Mouse (Mus musculus) cerebellum, postnatal 25 days (tissue): Measurements from ENCODE around the gene Bcl7b.

Experiments used
- DNase-seq, 2 experiments: peaks; one replicate each; pipeline ENCODE4 v3.0.0; 2021; ENCODE audit warnings: mixed read lengths in 2 of 2

The Bcl7b gene

GRCm38 (mm10) chr5:135171688-135172220 lies 3.7 kb downstream of the Bcl7b start:
- DNase-seq: no peak

GRCm38 (mm10) chr5:135172986-135173385 lies 4.9 kb downstream of the Bcl7b start:
- no peak for DNase-seq

- DNase-seq: no peak
These were observed 7.0 kb downstream of the Bcl7b start for GRCm38 (mm10) chr5:135175086-135175485.

- peak in 1 of 2 experiments; percentile 19 for DNase-seq
These were observed 10.4 kb downstream of the Bcl7b start for GRCm38 (mm10) chr5:135178523-135178922.

- DNase-seq: peak; percentile 95 to 96
These were observed 10.9 kb downstream of the Bcl7b start for GRCm38 (mm10) chr5:135178996-135179395.

GRCm38 (mm10) chr5:135179616-135180015 lies 11.5 kb downstream of the Bcl7b start:
- peak; percentile 53 to 69 for DNase-seq

GRCm38 (mm10) chr5:135180796-135181195 lies 12.7 kb downstream of the Bcl7b start:
- peak in 1 of 2 experiments; percentile 36 for DNase-seq

- DNase-seq: no peak
These were observed 13.7 kb downstream of the Bcl7b start for GRCm38 (mm10) chr5:135181776-135182175.

- peak; percentile 46 to 50 for DNase-seq
These were observed 15.2 kb downstream of the Bcl7b start for GRCm38 (mm10) chr5:135183131-135183861.

- no peak for DNase-seq
These were observed 16.9 kb downstream of the Bcl7b start for GRCm38 (mm10) chr5:135185016-135185415.

GRCm38 (mm10) chr5:135185596-135185995 lies 17.5 kb downstream of the Bcl7b start:
- no peak for DNase-seq

- no peak for DNase-seq
These were observed 18.1 kb downstream of the Bcl7b start for GRCm38 (mm10) chr5:135186231-135186620.

GRCm38 (mm10) chr5:135186621-135187348 lies 18.7 kb downstream of the Bcl7b start, which contains the start of gene Baz1b:
Gene Baz1b (plus strand): TSS chr5:135187264.
- DNase-seq: peak; percentile 99 to 100

GRCm38 (mm10) chr5:135187349-135188213 lies 19.5 kb downstream of the Bcl7b start:
- peak in 1 of 2 experiments; percentile 69 for DNase-seq

GRCm38 (mm10) chr5:135188214-135188554 lies 20.1 kb downstream of the Bcl7b start:
- DNase-seq: no peak

- DNase-seq: no peak
These were observed 21.4 kb downstream of the Bcl7b start for GRCm38 (mm10) chr5:135189281-135190022.

GRCm38 (mm10) chr5:135191620-135192019 lies 23.5 kb downstream of the Bcl7b start:
- peak; percentile 68 to 83 for DNase-seq

GRCm38 (mm10) chr5:135192431-135192830 lies 24.3 kb downstream of the Bcl7b start:
- DNase-seq: no peak

- DNase-seq: no peak
These were observed 28.3 kb downstream of the Bcl7b start for GRCm38 (mm10) chr5:135196367-135196766.

- DNase-seq: no peak
These were observed 34.7 kb downstream of the Bcl7b start for GRCm38 (mm10) chr5:135202763-135203162.

GRCm38 (mm10) chr5:135208197-135208596 lies 40.1 kb downstream of the Bcl7b start:
- no peak for DNase-seq

GRCm38 (mm10) chr5:135216871-135217270 lies 48.8 kb downstream of the Bcl7b start:
- peak; percentile 27 to 65 for DNase-seq
